In the genomic region with DNA sequence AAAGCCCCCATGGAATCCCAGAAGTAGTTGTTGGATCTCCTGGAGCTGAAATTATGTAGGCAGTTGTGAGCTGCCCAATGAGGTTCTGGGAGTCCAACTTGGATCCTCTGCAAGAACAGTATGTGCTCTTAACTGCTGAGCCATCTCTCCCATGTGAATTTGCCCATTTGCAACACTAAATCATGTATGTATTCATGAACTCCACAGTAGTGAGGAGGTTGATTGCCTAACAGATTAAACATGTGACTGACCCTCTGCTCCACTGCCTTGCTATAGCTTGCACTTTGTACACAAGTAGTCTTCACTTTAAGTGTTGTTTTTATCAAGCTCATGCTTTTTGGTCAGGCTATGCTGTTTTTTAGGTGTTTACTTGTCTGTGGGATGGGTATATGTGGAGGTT, we compare ENCODE assay signal across 18 mouse cellular contexts.
"Had no signal": no experiment of that assay in that cellular context is flagged by ENCODE, and none has a peak within 500 bp of the region (broad histone marks: within the 10 kb centered on the region; RNA-seq: fewer than 3 reads in every experiment).

No protein-coding gene starts in this region.

- H3K36me3 ChIP-seq: lung, embryonic 15.5 days; midbrain, embryonic 10.5 days; midbrain, embryonic 12.5 days; neural tube, embryonic 12.5 days; stomach, embryonic 15.5 days had no signal

- H3K27me3 ChIP-seq: lung, embryonic 15.5 days; midbrain, embryonic 12.5 days; neural tube, embryonic 12.5 days; stomach, embryonic 15.5 days had no signal

- H3K27ac ChIP-seq: liver, embryonic 14.5 days; lung, embryonic 15.5 days; midbrain, embryonic 10.5 days; midbrain, embryonic 12.5 days; neural tube, embryonic 12.5 days; stomach, embryonic 15.5 days; stomach, postnatal 0 days had no signal

- H3K9ac ChIP-seq: liver, embryonic 14.5 days; lung, embryonic 15.5 days; midbrain, embryonic 12.5 days; neural tube, embryonic 12.5 days; stomach, embryonic 15.5 days had no signal

- DNase-seq: lung, adult 18-20 months; lung, postnatal 10 days; lung, postnatal 4 days; midbrain, embryonic 14.5 days; retina, postnatal 1 day; right cerebral cortex, adult 18-20 months; right cerebral cortex, postnatal 25 days; right cerebral cortex, postnatal 4 days; thymus, adult 2 months; thymus, postnatal 25 days; thymus, postnatal 4 days had no signal

- H3K4me3 ChIP-seq: lung, embryonic 15.5 days; midbrain, embryonic 10.5 days; midbrain, embryonic 12.5 days; neural tube, embryonic 12.5 days; stomach, embryonic 15.5 days had no signal

- H3K9me3 ChIP-seq: lung, embryonic 15.5 days; midbrain, embryonic 10.5 days; midbrain, embryonic 12.5 days; neural tube, embryonic 12.5 days; stomach, embryonic 15.5 days had no signal

- H3K4me2 ChIP-seq: lung, embryonic 15.5 days; midbrain, embryonic 12.5 days; neural tube, embryonic 12.5 days; stomach, embryonic 15.5 days had no signal
